Mouse (Mus musculus): Measurements from ENCODE around the gene Gm14434.
"Not testable (repeated sequence)": the region's sequence is repeated elsewhere in the genome, so short reads cannot be mapped to it uniquely, and the experiment has no call there.

Gene Gm14434

DNA sequence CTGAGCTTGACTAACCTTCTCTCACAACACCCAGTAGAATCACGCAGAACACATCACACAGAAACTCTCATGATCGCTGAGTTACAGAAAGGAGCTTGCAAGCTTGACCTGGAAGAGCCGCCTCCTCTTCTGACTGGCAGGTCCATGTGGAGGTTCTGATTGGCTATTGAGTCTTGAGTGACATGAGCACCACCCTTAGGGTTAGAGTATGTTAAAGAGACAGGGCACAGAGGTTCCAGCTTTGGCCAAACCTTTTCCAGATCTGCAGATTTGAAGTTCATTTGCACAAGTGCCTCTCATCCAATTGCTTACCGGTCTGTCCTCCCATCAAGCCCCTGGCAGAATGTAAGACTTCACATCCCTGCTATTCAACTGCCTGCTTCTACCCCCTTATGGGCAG lies at the start of gene Gm14434:
Gene Gm14434, minus strand, starts transcription at position 101 of the 400 bp plus-strand sequence.
- not testable (repeated sequence) for DNase-seq (ENCODE audit: low read depth)

DNA sequence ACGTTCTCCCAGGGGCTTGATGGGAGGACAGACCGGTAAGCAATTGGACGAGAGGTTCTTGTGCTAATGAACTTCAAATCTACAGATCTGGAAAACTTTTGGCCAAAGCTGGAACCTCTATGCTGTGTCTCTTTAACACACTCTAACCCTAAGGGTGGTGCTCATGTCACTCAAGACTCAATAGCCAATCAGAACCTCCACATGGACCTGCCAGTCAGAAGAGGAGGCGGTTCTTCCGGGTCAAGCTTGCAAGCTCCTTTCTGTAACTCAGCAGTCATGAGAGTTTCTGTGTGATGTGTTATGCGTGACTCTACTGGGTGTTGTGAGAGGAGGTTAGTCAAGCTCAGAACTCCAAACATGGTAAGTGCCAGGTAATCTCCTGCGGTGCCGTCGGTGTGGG lies 34.2 kb upstream of the Gm14434 start, which contains the start of gene Zfp967:
Gene Zfp967, plus strand, starts transcription at position 301 of the 400 bp plus-strand sequence.
- not testable (repeated sequence) for DNase-seq (ENCODE audit: low read depth)

DNA sequence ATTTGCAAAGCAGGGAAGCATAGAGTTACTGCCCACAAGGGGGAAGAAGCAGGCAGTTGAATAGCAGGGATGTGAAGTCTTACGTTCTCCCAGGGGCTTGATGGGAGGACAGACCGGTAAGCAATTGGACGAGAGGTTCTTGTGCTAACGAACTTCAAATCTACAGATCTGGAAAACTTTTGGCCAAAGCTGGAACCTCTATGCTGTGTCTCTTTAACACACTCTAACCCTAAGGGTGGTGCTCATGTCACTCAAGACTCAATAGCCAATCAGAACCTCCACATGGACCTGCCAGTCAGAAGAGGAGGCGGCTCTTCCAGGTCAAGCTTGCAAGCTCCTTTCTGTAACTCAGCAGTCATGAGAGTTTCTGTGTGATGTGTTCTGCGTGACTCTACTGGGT lies 63.3 kb downstream of the Gm14434 start, which contains the start of gene Gm14435:
Gene Gm14435, plus strand, starts transcription at position 301 of the 400 bp plus-strand sequence.
- DNase-seq (ENCODE audit: low read depth), result not testable (repeated sequence)
